Mouse (Mus musculus) intestine, postnatal 0 days (tissue): ENCODE measurements around the gene B3gnt2. TPM values are rescaled to one million over a fixed set of nuclear protein-coding genes. Genes with fewer than 3 reads are reported as not detected.

ENCODE experiments used
- ATAC-seq: fragments of 200-750 bp; cut with Nextera tagmentation; 2 replicates; pipeline ENCODE4 v1.8.0; 2017; ENCODE audit warnings: mild to moderate bottlenecking, moderate TSS enrichment, moderate library complexity
- H3K27ac ChIP-seq: fragments of 300-500 bp; sonication (generic); 2 replicates; pipeline ENCODE4 v1.5.1; 2014; ENCODE audit warnings: mild to moderate bottlenecking, low read depth, low read length, moderate library complexity
- H3K27me3 ChIP-seq: fragments of 300-500 bp; sonication (generic); replicated peaks from 2 replicates; pipeline ENCODE4 v1.6.1; 2014; ENCODE audit warnings: low read length, mixed read lengths; ENCODE audit not compliant: control insufficient read depth, insufficient read depth
- H3K36me3 ChIP-seq: fragments of 300-500 bp; sonication (generic); 2 replicates; pipeline ENCODE4 v1.6.1; 2014; ENCODE audit warnings: mild to moderate bottlenecking, moderate library complexity; ENCODE audit not compliant: control insufficient read depth, insufficient read depth
- H3K4me1 ChIP-seq: fragments of 300-500 bp; sonication (generic); replicated peaks from 2 replicates; pipeline ENCODE4 v1.6.1; 2014; ENCODE audit warnings: antibody characterized with exemption, low read length, mixed read lengths; ENCODE audit not compliant: control insufficient read depth, insufficient read depth
- H3K4me2 ChIP-seq: fragments of 300-500 bp; sonication (generic); replicated peaks from 2 replicates; pipeline ENCODE4 v1.6.1; 2014; ENCODE audit warnings: low read depth, mild to moderate bottlenecking, moderate library complexity
- H3K4me3 ChIP-seq: fragments of 300-500 bp; sonication (generic); 2 replicates; pipeline ENCODE4 v1.5.1; 2014; ENCODE audit warnings: low read depth, low read length
- H3K9ac ChIP-seq: fragments of 300-500 bp; sonication (generic); 2 replicates; pipeline ENCODE4 v1.6.1; 2014; ENCODE audit warnings: mild to moderate bottlenecking, low read depth, low read length
- H3K9me3 ChIP-seq: fragments of 300-500 bp; sonication (generic); 2 replicates; pipeline ENCODE4 v1.6.1; 2016; ENCODE audit warnings: mixed run types; ENCODE audit not compliant: control insufficient read depth
- CTCF ChIP-seq: sonication (generic); IDR thresholded peaks from 2 replicates; pipeline ENCODE4 v1.5.1; 2016; ENCODE audit warnings: low read depth, mild to moderate bottlenecking, control low read depth, antibody characterized with exemption, moderate library complexity
- WGBS: fragments of 180-500 bp; shearing (Covaris S2); extraction: QIAGEN DNeasy Blood & Tissue Kit; methylation state at CpG from one replicate; pipeline ENCODE4 v1.1.7; 2014; 5-methylcytosine and 5-hydroxymethylcytosine counted together
- polyA plus RNA-seq: library from polyadenylated mRNA; unstranded; fragments of >200 nt; fragmentation: Nextera tagmentation; extraction: Ambion mirVana; gene quantifications from 2 replicates; pipeline ENCODE4 v1.2.1, GENCODE M21; 2015

The B3gnt2 gene
- polyA plus RNA-seq, 1 experiment from 2014 or later = 15.1 TPM

GRCm38 (mm10) chr11:22793881-22794203 lies 66.9 kb downstream of the B3gnt2 start:
- Histone ChIP-seq H3K4me2 (no peak overlapping the region), H3K27ac (no peak overlapping the region)
- ATAC-seq = no peak

GRCm38 (mm10) chr11:22793176-22793880 lies 67.4 kb downstream of the B3gnt2 start:
- H3K27me3 ChIP-seq = no peaks in the 10 kb centered on the region
- H3K9me3 ChIP-seq = no peaks in the 10 kb centered on the region
- no peak for ATAC-seq
- WGBS = 83% methylated on average over 3 of the region's 3 CpGs
- no peaks in the 10 kb centered on the region for H3K4me1 ChIP-seq
- no peak overlapping the region for H3K4me2 ChIP-seq
- no peak overlapping the region for H3K4me3 ChIP-seq
- TF ChIP-seq CTCF = no peak
- no peak overlapping the region for H3K27ac ChIP-seq
- H3K9ac ChIP-seq = no peak overlapping the region
- H3K36me3 ChIP-seq = no peaks in the 10 kb centered on the region

More at GRCm38 (mm10) chr11:22793881-22794203, 66.9 kb downstream of the B3gnt2 start:
- no peaks in the 10 kb centered on the region for H3K27me3 ChIP-seq
- H3K9me3 ChIP-seq = no peaks in the 10 kb centered on the region
- H3K4me1 ChIP-seq = no peaks in the 10 kb centered on the region
- no peak overlapping the region for H3K9ac ChIP-seq
- H3K36me3 ChIP-seq = no peaks in the 10 kb centered on the region
- no peak for TF ChIP-seq CTCF
- no peak overlapping the region for H3K4me3 ChIP-seq
- WGBS = 93% methylated on average over 1 of the region's 1 CpGs

GRCm38 (mm10) chr11:22792149-22792548 lies 68.6 kb downstream of the B3gnt2 start:
- TF ChIP-seq CTCF = no peak
- H3K4me3 ChIP-seq = no peak overlapping the region
- H3K36me3 ChIP-seq = no peaks in the 10 kb centered on the region
- no peaks in the 10 kb centered on the region for H3K4me1 ChIP-seq
- H3K9me3 ChIP-seq = no peaks in the 10 kb centered on the region
- no peak overlapping the region for H3K9ac ChIP-seq
- H3K27me3 ChIP-seq = no peaks in the 10 kb centered on the region
- H3K4me2 ChIP-seq = no peak overlapping the region
- no peak overlapping the region for H3K27ac ChIP-seq
- ATAC-seq = no peak
- WGBS = 93% methylated on average over 1 of the region's 1 CpGs

- Histone ChIP-seq H3K4me1 (no peaks in the 10 kb centered on the region), H3K9ac (no peak overlapping the region), H3K27me3 (no peaks in the 10 kb centered on the region), H3K36me3 (no peaks in the 10 kb centered on the region), H3K27ac (no peak overlapping the region), H3K4me3 (no peak overlapping the region), H3K9me3 (no peaks in the 10 kb centered on the region), H3K4me2 (no peak overlapping the region)
- no peak for TF ChIP-seq CTCF
- no peak for ATAC-seq
- 81% methylated on average over 5 of the region's 5 CpGs for WGBS
These were observed 69.0 kb downstream of the B3gnt2 start for GRCm38 (mm10) chr11:22791726-22792125.

- Histone ChIP-seq H3K4me1 (no peaks in the 10 kb centered on the region), H3K4me2 (no peak overlapping the region), H3K27me3 (no peaks in the 10 kb centered on the region), H3K9ac (no peak overlapping the region), H3K4me3 (no peak overlapping the region), H3K9me3 (no peaks in the 10 kb centered on the region), H3K36me3 (no peaks in the 10 kb centered on the region), H3K27ac (no peak overlapping the region)
- no peak for ATAC-seq
- WGBS = 90% methylated on average over 2 of the region's 2 CpGs
- no peak for TF ChIP-seq CTCF
These were observed 72.9 kb downstream of the B3gnt2 start for GRCm38 (mm10) chr11:22787833-22788232.

- Histone ChIP-seq H3K27me3 (no peaks in the 10 kb centered on the region), H3K4me2 (no peak overlapping the region), H3K36me3 (no peaks in the 10 kb centered on the region), H3K9me3 (no peaks in the 10 kb centered on the region), H3K9ac (no peak overlapping the region), H3K4me1 (peaks cover 6% of the 10 kb centered on the region; the same call in 1 of the 2 replicates), H3K4me3 (no peak overlapping the region), H3K27ac (no peak overlapping the region)
- 87% methylated on average over 3 of the region's 3 CpGs for WGBS
- no peak for TF ChIP-seq CTCF
- no peak for ATAC-seq
These were observed 76.3 kb downstream of the B3gnt2 start for GRCm38 (mm10) chr11:22784477-22784876.
